Mouse (Mus musculus): ENCODE measurements around the gene Pank2. TPM values are rescaled to one million over a fixed set of nuclear protein-coding genes. Genes with fewer than 3 reads are reported as not detected.
"Not testable (repeated sequence)": the region's sequence is repeated elsewhere in the genome, so short reads cannot be mapped to it uniquely, and the experiment has no call there.

Pank2 gene
- total RNA-seq, 1 experiment: 22.0 TPM

DNA sequence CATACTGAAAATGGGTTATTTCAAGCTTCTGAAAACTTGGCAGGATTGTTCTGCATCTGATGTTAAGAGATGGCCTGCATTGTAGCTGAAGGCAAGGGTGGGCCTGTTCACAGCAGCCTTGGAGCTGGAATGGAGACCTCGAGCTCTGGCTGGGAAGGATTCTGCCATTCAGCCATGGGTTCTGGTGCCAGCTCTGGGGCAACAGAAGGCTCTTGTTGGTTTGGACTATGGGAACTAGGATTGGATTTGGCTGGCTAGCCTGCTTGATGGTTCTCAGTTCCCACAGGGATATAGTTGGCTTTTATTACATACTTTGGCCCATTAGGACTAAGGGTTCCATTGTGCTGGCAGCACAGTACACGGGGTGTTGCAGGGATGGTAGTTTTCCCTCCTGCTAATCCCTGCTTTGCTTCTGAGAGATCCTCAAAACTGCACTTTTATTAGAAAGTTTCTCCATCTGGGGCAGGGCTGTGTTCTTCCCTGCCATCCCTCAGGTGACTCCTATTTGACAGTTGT, 34.5 kb downstream of the Pank2 start:
- no peaks in the 10 kb centered on the region for H3K9me3 ChIP-seq (ENCODE audit: control insufficient read depth, insufficient read depth, low read depth, low read length)
- H3K27ac ChIP-seq (ENCODE audit: insufficient read depth, low read depth, low read length, poor library complexity, severe bottlenecking): no peak overlapping the region
- no peak overlapping the region for H3K4me3 ChIP-seq (ENCODE audit: insufficient read depth in 1 of 2, low read depth in 1 of 2, low read length in 2 of 2, poor library complexity in 1 of 2, severe bottlenecking in 1 of 2)
- TF ChIP-seq CHD2 (IDR thresholded peaks at IDR 0.05; ENCODE audit: low read depth, low read length) (no peak), MAFK (IDR thresholded peaks at IDR 0.05; ENCODE audit: insufficient read depth, low read depth, low read length) (no peak), ZC3H11A (IDR thresholded peaks at IDR 0.05; ENCODE audit: borderline replicate concordance, low read depth, low read length) (no peak)
- no peaks in the 10 kb centered on the region for H3K4me1 ChIP-seq (ENCODE audit: control insufficient read depth in 2 of 2, insufficient read depth in 2 of 2, low read length in 2 of 2, poor library complexity in 1 of 2)
- no peak overlapping the region for H3K9ac ChIP-seq (ENCODE audit: insufficient read depth, low read depth, low read length, poor library complexity, severe bottlenecking)
- in situ Hi-C loops (cut with MboI; ENCODE audit: low sequenced_read_pairs in 2 of 2, unreplicated experiment in 2 of 2): no loop called here
- peaks cover 29% of the 10 kb centered on the region for H3K36me3 ChIP-seq (ENCODE audit: control insufficient read depth, insufficient read depth, low read length, poor library complexity, severe bottlenecking)
- DNase-seq (ENCODE audit: low read depth, low spot score): no peak

DNA sequence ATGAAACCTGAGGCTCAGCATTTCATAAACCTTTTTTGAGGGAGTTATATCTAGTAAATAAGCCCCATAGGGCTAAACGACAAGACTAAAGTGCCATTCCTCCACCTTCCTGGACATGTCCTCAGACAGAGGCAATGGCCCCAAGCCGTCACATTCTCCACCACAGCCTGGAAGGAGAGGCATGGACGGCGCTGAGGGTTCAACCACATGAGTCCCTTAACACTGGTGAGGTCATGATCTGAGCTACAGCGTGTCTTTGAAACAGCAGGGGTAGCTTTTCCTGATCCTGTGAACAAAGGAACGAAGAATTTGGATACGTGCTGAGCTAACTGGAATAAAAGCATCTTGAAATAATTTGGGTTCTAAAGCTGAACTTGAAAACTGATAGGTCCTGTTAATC, 36.4 kb downstream of the Pank2 start:
- DNase-seq (ENCODE audit: low read depth, low spot score); H3K9me3 ChIP-seq (ENCODE audit: control insufficient read depth, insufficient read depth, low read depth, low read length); H3K4me3 ChIP-seq (ENCODE audit: insufficient read depth in 1 of 2, low read depth in 1 of 2, low read length in 2 of 2, poor library complexity in 1 of 2, severe bottlenecking in 1 of 2); H3K9ac ChIP-seq (ENCODE audit: insufficient read depth, low read depth, low read length, poor library complexity, severe bottlenecking); H3K4me1 ChIP-seq (ENCODE audit: control insufficient read depth in 2 of 2, insufficient read depth in 2 of 2, low read length in 2 of 2, poor library complexity in 1 of 2); in situ Hi-C loops (cut with MboI; ENCODE audit: low sequenced_read_pairs in 2 of 2, unreplicated experiment in 2 of 2); H3K27ac ChIP-seq (ENCODE audit: insufficient read depth, low read depth, low read length, poor library complexity, severe bottlenecking): not testable (repeated sequence)
- H3K36me3 ChIP-seq (ENCODE audit: control insufficient read depth, insufficient read depth, low read length, poor library complexity, severe bottlenecking): peaks cover 26% of the 10 kb centered on the region

- peaks cover 23% of the 10 kb centered on the region for H3K36me3 ChIP-seq (ENCODE audit: control insufficient read depth, insufficient read depth, low read length, poor library complexity, severe bottlenecking)
- in situ Hi-C loops (cut with MboI; ENCODE audit: low sequenced_read_pairs in 2 of 2, unreplicated experiment in 2 of 2): no loop called here
These were observed 38.2 kb downstream of the Pank2 start for GRCm38 (mm10) chr2:131300485-131300884.

DNA sequence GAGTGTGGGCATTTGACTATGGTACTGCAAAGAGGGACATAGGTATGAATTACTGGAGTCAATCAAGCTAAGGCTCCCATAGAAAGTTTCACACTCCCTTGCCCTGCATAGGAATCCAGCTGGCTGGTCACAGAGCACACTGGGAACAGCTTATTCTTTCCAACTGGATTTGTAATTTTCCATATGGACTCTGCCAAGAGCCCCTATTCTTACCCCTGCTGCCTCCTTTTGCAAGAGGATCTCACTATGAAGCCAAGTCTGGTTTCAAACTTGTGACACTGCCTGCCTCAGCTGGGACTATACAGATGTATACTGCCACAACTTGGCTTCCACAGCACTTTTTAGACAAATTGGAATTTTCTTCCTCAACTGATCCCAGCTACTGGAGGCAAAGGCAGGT, 39.3 kb downstream of the Pank2 start:
- Histone ChIP-seq H3K9ac (ENCODE audit: insufficient read depth, low read depth, low read length, poor library complexity, severe bottlenecking) (no peak overlapping the region), H3K4me1 (ENCODE audit: control insufficient read depth in 2 of 2, insufficient read depth in 2 of 2, low read length in 2 of 2, poor library complexity in 1 of 2) (no peaks in the 10 kb centered on the region), H3K36me3 (ENCODE audit: control insufficient read depth, insufficient read depth, low read length, poor library complexity, severe bottlenecking) (peaks cover 16% of the 10 kb centered on the region), H3K27ac (ENCODE audit: insufficient read depth, low read depth, low read length, poor library complexity, severe bottlenecking) (no peak overlapping the region), H3K4me3 (ENCODE audit: insufficient read depth in 1 of 2, low read depth in 1 of 2, low read length in 2 of 2, poor library complexity in 1 of 2, severe bottlenecking in 1 of 2) (no peak overlapping the region), H3K9me3 (ENCODE audit: control insufficient read depth, insufficient read depth, low read depth, low read length) (no peaks in the 10 kb centered on the region)
- no peak for TF ChIP-seq HCFC1 (IDR thresholded peaks at IDR 0.05; ENCODE audit: borderline replicate concordance, insufficient read depth, low read length)
- no peak for DNase-seq (ENCODE audit: low read depth, low spot score)
- in situ Hi-C loops (cut with MboI; ENCODE audit: low sequenced_read_pairs in 2 of 2, unreplicated experiment in 2 of 2): no loop called here

More at GRCm38 (mm10) chr2:131300485-131300884, 38.2 kb downstream of the Pank2 start:
- no peaks in the 10 kb centered on the region for H3K9me3 ChIP-seq (ENCODE audit: control insufficient read depth, insufficient read depth, low read depth, low read length)
- no peak for DNase-seq (ENCODE audit: low read depth, low spot score)
- H3K27ac ChIP-seq (ENCODE audit: insufficient read depth, low read depth, low read length, poor library complexity, severe bottlenecking): no peak overlapping the region
- H3K4me1 ChIP-seq (ENCODE audit: control insufficient read depth in 2 of 2, insufficient read depth in 2 of 2, low read length in 2 of 2, poor library complexity in 1 of 2): no peaks in the 10 kb centered on the region
- no peak overlapping the region for H3K9ac ChIP-seq (ENCODE audit: insufficient read depth, low read depth, low read length, poor library complexity, severe bottlenecking)
- TF ChIP-seq ZC3H11A (IDR thresholded peaks at IDR 0.05; ENCODE audit: borderline replicate concordance, low read depth, low read length) (no peak), HCFC1 (IDR thresholded peaks at IDR 0.05; ENCODE audit: borderline replicate concordance, insufficient read depth, low read length) (no peak), CHD2 (IDR thresholded peaks at IDR 0.05; ENCODE audit: low read depth, low read length) (no peak), ZNF384 (IDR thresholded peaks at IDR 0.05; ENCODE audit: low read depth, low read length) (no peak), MAFK (IDR thresholded peaks at IDR 0.05; ENCODE audit: insufficient read depth, low read depth, low read length) (no peak)
- H3K4me3 ChIP-seq (ENCODE audit: insufficient read depth in 1 of 2, low read depth in 1 of 2, low read length in 2 of 2, poor library complexity in 1 of 2, severe bottlenecking in 1 of 2): no peak overlapping the region

DNA sequence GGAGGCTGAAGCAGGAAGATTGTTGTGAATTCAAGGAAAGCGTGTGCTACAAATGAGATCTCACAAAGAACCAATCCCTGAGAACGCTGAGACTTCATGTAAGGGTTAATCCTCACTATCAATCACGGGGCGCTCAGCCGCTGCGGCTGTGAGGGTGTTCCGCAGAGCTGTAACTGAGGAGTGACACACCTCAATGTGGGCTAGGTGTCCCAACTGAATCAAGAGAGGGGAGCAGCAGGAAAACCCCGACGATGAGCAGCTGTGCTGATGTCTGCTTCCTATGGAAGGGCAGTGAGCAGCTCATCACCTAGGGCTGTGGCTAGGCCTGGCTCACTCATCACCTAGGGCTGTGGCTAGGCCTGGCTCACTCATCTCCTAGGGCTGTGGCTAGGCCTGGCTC, 42.2 kb downstream of the Pank2 start:
- no peak overlapping the region for H3K4me3 ChIP-seq (ENCODE audit: insufficient read depth in 1 of 2, low read depth in 1 of 2, low read length in 2 of 2, poor library complexity in 1 of 2, severe bottlenecking in 1 of 2)
- no peak for DNase-seq (ENCODE audit: low read depth, low spot score)
- H3K4me1 ChIP-seq (ENCODE audit: control insufficient read depth in 2 of 2, insufficient read depth in 2 of 2, low read length in 2 of 2, poor library complexity in 1 of 2): no peaks in the 10 kb centered on the region
- H3K9me3 ChIP-seq (ENCODE audit: control insufficient read depth, insufficient read depth, low read depth, low read length): no peaks in the 10 kb centered on the region
- peaks cover 3% of the 10 kb centered on the region; the same call in 1 of the 2 replicates for H3K36me3 ChIP-seq (ENCODE audit: control insufficient read depth, insufficient read depth, low read length, poor library complexity, severe bottlenecking)
- H3K9ac ChIP-seq (ENCODE audit: insufficient read depth, low read depth, low read length, poor library complexity, severe bottlenecking): no peak overlapping the region
- in situ Hi-C loops (cut with MboI; ENCODE audit: low sequenced_read_pairs in 2 of 2, unreplicated experiment in 2 of 2): no loop called here
- TF ChIP-seq HCFC1 (IDR thresholded peaks at IDR 0.05; ENCODE audit: borderline replicate concordance, insufficient read depth, low read length) (no peak), MAFK (IDR thresholded peaks at IDR 0.05; ENCODE audit: insufficient read depth, low read depth, low read length) (no peak), CHD2 (IDR thresholded peaks at IDR 0.05; ENCODE audit: low read depth, low read length) (no peak), ZNF384 (IDR thresholded peaks at IDR 0.05; ENCODE audit: low read depth, low read length) (no peak), ZC3H11A (IDR thresholded peaks at IDR 0.05; ENCODE audit: borderline replicate concordance, low read depth, low read length) (no peak)
- no peak overlapping the region for H3K27ac ChIP-seq (ENCODE audit: insufficient read depth, low read depth, low read length, poor library complexity, severe bottlenecking)

DNA sequence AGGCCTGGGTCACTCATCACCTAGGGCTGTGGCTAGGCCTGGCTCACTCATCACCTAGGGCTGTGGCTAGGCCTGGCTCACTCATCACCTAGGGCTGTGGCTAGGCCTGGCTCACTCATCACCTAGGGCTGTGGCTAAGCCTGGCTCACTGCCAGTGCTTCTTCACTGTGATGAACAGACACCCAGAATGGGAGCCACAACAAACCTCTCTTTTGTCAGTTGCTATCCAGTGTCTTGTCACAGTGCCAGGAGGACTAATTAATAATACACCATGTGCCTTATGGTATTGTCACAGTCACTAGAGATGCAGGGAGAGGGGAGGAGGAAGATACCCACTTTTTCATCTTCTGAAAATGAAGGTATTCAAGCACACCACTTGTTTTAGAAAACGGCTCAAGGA, 42.9 kb downstream of the Pank2 start:
- DNase-seq (ENCODE audit: low read depth, low spot score); H3K4me1 ChIP-seq (ENCODE audit: control insufficient read depth in 2 of 2, insufficient read depth in 2 of 2, low read length in 2 of 2, poor library complexity in 1 of 2); in situ Hi-C loops (cut with MboI; ENCODE audit: low sequenced_read_pairs in 2 of 2, unreplicated experiment in 2 of 2); H3K27ac ChIP-seq (ENCODE audit: insufficient read depth, low read depth, low read length, poor library complexity, severe bottlenecking); H3K4me3 ChIP-seq (ENCODE audit: insufficient read depth in 1 of 2, low read depth in 1 of 2, low read length in 2 of 2, poor library complexity in 1 of 2, severe bottlenecking in 1 of 2); H3K9ac ChIP-seq (ENCODE audit: insufficient read depth, low read depth, low read length, poor library complexity, severe bottlenecking); H3K9me3 ChIP-seq (ENCODE audit: control insufficient read depth, insufficient read depth, low read depth, low read length); H3K36me3 ChIP-seq (ENCODE audit: control insufficient read depth, insufficient read depth, low read length, poor library complexity, severe bottlenecking): not testable (repeated sequence)

All from ES-E14 (cell line).